Mouse (Mus musculus) hindbrain, embryonic 14.5 days (tissue): ENCODE measurements around the gene Tspo2. TPM values are rescaled to one million over a fixed set of nuclear protein-coding genes. Genes with fewer than 3 reads are reported as not detected.
A peak's percentile ranks its signal among the peaks of the same experiment; 100 is the strongest.

Source experiments
- ATAC-seq: fragments of 200-750 bp; cut with Nextera tagmentation; 2 replicates; pipeline ENCODE4 v1.8.0; 2017; ENCODE audit warnings: moderate number of reproducible peaks, mild to moderate bottlenecking, moderate TSS enrichment, moderate library complexity; ENCODE audit not compliant: low FRiP score
- DNase-seq: peaks from one replicate; pipeline ENCODE4 v3.0.0-alpha.2; 2015; ENCODE audit warnings: low spot score
- H3K27ac ChIP-seq: fragments of 300-500 bp; sonication (generic); 2 replicates; pipeline ENCODE4 v1.5.1; 2014; ENCODE audit warnings: mild to moderate bottlenecking, moderate library complexity
- H3K27me3 ChIP-seq: fragments of 300-500 bp; sonication (generic); 2 replicates; pipeline ENCODE4 v1.6.1; 2014; ENCODE audit warnings: mild to moderate bottlenecking, low read length, mixed read lengths; ENCODE audit not compliant: control insufficient read depth, insufficient read depth
- H3K36me3 ChIP-seq: fragments of 300-500 bp; sonication (generic); replicated peaks from 2 replicates; pipeline ENCODE4 v1.6.1; 2014; ENCODE audit not compliant: control insufficient read depth, insufficient read depth
- H3K4me1 ChIP-seq: fragments of 300-500 bp; sonication (generic); replicated peaks from 2 replicates; pipeline ENCODE4 v1.6.1; 2014; ENCODE audit warnings: antibody characterized with exemption, low read length, mixed read lengths; ENCODE audit not compliant: control insufficient read depth, insufficient read depth
- H3K4me2 ChIP-seq: fragments of 300-500 bp; sonication (generic); replicated peaks from 2 replicates; pipeline ENCODE4 v1.6.1; 2014; ENCODE audit warnings: mild to moderate bottlenecking, moderate library complexity
- H3K4me3 ChIP-seq: fragments of 300-500 bp; sonication (generic); replicated peaks from 2 replicates; pipeline ENCODE4 v1.5.1; 2014; ENCODE audit warnings: mild to moderate bottlenecking, low read length
- H3K9ac ChIP-seq: fragments of 300-500 bp; sonication (generic); 2 replicates; pipeline ENCODE4 v1.6.1; 2014
- H3K9me3 ChIP-seq: fragments of 300-500 bp; sonication (generic); 2 replicates; pipeline ENCODE4 v1.6.1; 2016; ENCODE audit warnings: low read length; ENCODE audit not compliant: control insufficient read depth
- WGBS: fragments of 180-500 bp; shearing (Covaris S2); extraction: QIAGEN DNeasy Blood & Tissue Kit; methylation state at CpG from one replicate; pipeline ENCODE4 v1.1.7; 2014; 5-methylcytosine and 5-hydroxymethylcytosine counted together
- polyA plus RNA-seq: library from polyadenylated mRNA; unstranded; fragments of >200 nt; fragmentation: Nextera tagmentation; extraction: Ambion mirVana; gene quantifications from 2 replicates; pipeline ENCODE4 v1.2.1, GENCODE M21; 2014

The Tspo2 gene
- polyA plus RNA-seq, 1 experiment from 2014 or later: 1.0 TPM

DNA sequence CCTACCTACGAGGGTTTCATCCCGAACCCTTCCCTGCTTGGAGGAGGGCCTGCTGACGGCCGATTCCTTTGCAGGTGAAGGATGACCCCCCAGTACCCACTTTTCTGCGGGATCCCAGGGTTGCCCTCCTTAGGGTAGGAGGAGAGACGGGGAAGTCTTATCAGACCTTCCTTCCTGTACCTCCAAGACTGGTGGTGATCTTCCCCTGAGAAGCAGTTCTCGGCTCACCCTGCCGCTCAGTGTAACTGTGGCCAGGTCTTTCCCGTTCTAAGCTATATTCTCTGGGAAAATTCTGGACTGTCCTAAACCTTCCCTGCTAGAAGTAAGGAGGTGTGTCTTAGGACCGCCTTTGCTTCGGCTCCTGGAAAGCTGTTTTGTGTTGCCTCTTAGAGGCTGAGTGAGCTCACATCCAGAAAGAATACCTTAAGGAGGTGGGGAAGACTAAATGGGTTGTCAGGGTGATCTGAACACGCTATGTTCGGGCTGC is 41.0 kb downstream of the Tspo2 start:
- Histone ChIP-seq H3K4me2 (peak overlapping the region; percentile 87), H3K4me3 (peak overlapping the region; percentile 81), H3K27ac (peak overlapping the region; percentile 94), H3K27me3 (no peaks in the 10 kb centered on the region), H3K36me3 (peaks cover 6% of the 10 kb centered on the region), H3K9ac (peak overlapping the region; percentile 76), H3K4me1 (peaks cover 27% of the 10 kb centered on the region), H3K9me3 (no peaks in the 10 kb centered on the region)
- peak; percentile 50 for DNase-seq
- no peak; the same call in 1 of the 2 replicates for ATAC-seq
- 0% methylated on average over 13 of the region's 13 CpGs for WGBS

DNA sequence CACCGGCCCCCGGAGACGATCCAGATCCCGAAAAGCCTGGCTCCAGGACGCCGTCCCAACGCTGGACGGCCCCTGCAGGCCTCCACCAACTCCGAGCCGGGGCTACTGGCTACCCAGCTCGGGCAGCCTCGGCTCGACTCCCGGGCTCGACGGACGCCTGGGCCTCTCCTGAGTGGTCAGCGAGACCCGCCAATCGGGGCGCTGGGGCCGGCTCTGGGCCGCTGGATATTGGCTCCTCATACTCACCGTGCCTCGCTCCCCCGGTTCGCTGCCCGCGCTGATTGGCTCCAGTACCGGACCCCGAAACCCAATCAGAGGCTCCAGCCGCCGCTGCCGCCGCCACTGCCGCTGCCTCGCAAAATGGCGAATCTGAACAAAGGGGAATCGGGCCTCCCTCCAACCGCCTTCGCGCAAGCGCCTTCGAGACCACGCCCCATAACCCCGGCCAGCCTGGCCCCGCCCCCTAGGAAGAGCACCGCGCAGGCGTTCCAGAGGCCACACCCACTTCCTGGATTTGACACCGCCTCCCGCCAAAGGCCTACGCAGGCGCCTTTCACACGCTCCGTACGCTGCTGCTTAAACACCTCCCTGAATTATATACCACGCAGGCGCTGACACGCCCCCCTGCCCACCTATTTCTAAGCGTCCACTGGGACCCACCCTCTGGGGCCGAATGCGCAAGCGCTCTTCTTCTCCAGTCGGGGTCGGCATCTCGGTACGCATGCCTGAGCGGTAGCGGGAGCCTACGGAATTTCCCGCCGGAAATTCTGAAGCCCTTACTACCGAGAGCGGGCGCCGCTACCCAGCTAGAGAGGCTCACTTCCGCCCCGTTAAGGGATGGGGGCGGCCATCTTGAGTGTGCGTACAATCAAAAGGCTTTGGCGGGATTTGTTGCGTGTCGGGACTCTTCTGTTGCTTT is 41.7 kb downstream of the Tspo2 start, which contains the start of the genes Nfya and Oard1:
Gene Nfya, minus strand, starts transcription at position 527 of the 919 bp plus-strand sequence.
Gene Oard1, plus strand, starts transcription at position 635 of the 919 bp plus-strand sequence.
- H3K36me3 ChIP-seq: peaks cover 4% of the 10 kb centered on the region
- H3K9ac ChIP-seq: peak within 1 kb of the TSS; percentile 99
- under 1% methylated on average over 80 of the region's 84 CpGs for WGBS
- H3K4me2 ChIP-seq: peak within 1 kb of the TSS; percentile 87
- H3K4me3 ChIP-seq: peak within 1 kb of the TSS; percentile 81
- DNase-seq (peak; percentile 100), ATAC-seq (peak; percentile 97)
- H3K4me1 ChIP-seq: peaks cover 27% of the 10 kb centered on the region
- H3K9me3 ChIP-seq: no peaks in the 10 kb centered on the region
- no peaks in the 10 kb centered on the region for H3K27me3 ChIP-seq
- H3K27ac ChIP-seq: peak within 1 kb of the TSS; percentile 99

DNA sequence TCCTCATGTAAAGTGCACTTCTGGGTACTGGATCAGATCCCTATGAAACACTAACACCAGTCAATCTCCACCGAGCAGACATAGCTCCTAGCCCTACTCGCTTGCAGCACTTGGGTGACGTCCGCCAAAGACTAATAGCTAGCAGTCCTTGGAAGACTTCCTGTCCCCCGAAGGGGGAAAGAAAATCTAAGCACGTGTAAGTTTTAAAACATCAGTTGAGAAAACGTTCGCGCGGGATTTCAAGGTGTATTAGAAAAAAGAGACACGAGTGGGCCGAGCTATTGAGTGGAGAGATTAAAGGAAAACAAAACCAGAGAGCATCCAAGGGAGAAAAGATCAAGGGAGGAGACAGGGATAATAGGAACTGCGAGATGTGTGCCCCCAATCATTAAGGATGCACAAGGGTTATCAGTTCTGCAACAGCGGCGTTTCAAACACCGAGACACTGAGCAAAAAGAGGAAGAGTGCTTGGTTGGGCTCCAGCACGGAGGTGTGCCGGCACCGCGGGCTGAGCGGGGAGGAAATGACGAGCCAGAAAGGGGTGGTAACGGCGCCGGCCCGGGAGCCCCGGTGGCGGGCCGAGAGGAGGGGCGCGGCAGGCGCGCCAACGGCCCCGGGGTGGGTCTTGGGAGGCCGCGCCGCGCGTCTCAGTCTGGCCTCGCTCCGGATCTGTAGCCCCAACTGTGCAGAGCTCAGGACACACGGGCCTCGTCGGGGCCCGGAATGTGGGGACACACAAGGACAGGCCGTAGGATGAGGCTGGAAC is 42.6 kb downstream of the Tspo2 start:
- peak overlapping the region; percentile 99 for H3K9ac ChIP-seq
- under 1% methylated on average over 47 of the region's 47 CpGs for WGBS
- H3K27me3 ChIP-seq: no peaks in the 10 kb centered on the region
- H3K27ac ChIP-seq: peak overlapping the region; percentile 99
- peak overlapping the region; percentile 71 for H3K4me2 ChIP-seq
- no peaks in the 10 kb centered on the region; the same call in 1 of the 2 replicates for H3K36me3 ChIP-seq
- peak overlapping the region; percentile 81 for H3K4me3 ChIP-seq
- no peaks in the 10 kb centered on the region for H3K9me3 ChIP-seq
- ATAC-seq (peak; percentile 34), DNase-seq (peak; percentile 65)
- peaks cover 27% of the 10 kb centered on the region for H3K4me1 ChIP-seq

DNA sequence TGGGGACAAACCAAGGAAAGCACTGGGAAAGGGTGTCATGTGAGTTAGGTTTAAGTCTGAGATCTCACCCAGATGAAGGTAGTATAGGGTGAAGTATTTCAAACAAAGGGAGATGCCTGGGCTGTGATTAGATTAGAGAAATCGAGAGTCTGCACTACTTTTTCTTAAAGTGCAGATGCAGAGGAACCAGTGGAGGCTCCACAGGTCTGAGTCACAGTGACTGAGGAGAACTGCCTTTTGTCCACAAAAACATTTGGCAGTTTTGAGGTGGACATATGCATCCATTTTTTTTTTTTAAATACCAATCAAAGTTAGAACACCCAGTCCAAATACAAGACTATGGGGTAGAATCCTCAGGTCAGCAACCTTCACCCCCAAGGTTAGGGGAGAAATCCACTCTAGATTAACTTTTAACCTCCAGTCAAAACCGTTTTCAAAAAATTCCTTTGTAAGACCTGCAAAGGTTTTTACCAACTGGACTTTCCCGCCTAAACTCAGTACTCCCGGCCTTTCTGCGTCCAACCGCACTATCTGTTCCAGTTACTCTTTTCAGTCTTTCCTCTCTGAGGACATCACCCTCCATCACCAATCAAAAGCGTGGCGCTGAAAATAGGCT is 43.3 kb downstream of the Tspo2 start:
- Histone ChIP-seq H3K27me3 (no peaks in the 10 kb centered on the region), H3K27ac (peak overlapping the region; percentile 99), H3K9me3 (no peaks in the 10 kb centered on the region), H3K9ac (peak overlapping the region; percentile 99), H3K4me2 (peak overlapping the region; percentile 71), H3K4me1 (peaks cover 27% of the 10 kb centered on the region), H3K36me3 (no peaks in the 10 kb centered on the region; the same call in 1 of the 2 replicates), H3K4me3 (peak overlapping the region; percentile 81)
- ATAC-seq (no peak), DNase-seq (no peak)
- WGBS: 13% methylated on average over 8 of the region's 8 CpGs

DNA sequence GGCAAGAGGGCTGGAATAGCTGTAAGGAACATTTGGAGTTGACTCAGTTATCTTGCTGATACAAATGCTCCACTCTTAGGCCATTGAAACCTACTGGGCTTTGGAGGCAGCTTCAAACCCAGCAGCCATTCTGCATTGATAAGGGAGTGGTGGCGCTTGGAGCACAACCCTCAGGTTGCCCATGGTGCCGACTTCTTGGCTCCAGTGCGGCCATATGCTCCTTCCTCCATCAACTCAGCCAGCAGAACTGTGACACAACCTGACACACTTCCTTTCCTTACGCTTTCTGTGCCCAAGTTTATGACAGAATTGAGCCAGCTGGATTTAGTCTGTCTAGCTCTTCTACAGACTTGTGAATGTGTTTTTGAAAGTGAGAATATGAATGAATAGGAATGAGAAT is 44.2 kb downstream of the Tspo2 start:
- Histone ChIP-seq H3K9ac (no peak overlapping the region), H3K36me3 (no peaks in the 10 kb centered on the region; the same call in 1 of the 2 replicates), H3K27me3 (no peaks in the 10 kb centered on the region), H3K4me3 (no peak overlapping the region), H3K4me1 (peaks cover 27% of the 10 kb centered on the region), H3K27ac (no peak overlapping the region), H3K4me2 (0 out of 2 replicates have a peak overlapping the region, but pooled peaks have one; percentile 71), H3K9me3 (no peaks in the 10 kb centered on the region)
- no peak for DNase-seq
- no peak for ATAC-seq
- WGBS: 90% methylated on average over 4 of the region's 4 CpGs

DNA sequence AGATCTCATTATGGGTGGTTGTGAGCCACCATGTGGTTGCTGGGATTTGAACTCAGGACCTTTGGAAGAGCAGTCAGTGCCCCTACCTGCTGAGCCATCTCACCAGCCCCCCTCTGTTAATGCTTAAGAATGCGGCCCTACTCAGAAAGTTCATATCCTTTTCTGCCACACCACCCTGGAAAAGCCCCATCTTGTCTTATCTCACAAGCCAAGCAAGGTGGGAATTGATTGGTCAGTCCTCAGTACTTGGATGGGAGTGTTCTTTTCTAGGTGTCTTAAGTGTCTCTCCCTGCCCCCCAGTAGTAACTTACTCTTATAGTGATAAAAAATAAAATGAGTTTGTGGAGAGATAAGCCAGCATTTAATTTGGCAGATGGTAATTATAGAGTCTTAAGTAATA is 46.6 kb downstream of the Tspo2 start:
- Histone ChIP-seq H3K36me3 (peaks cover 8% of the 10 kb centered on the region), H3K4me1 (peaks cover 15% of the 10 kb centered on the region), H3K9ac (no peak overlapping the region), H3K4me2 (no peak overlapping the region), H3K4me3 (no peak overlapping the region), H3K27ac (no peak overlapping the region), H3K9me3 (no peaks in the 10 kb centered on the region), H3K27me3 (no peaks in the 10 kb centered on the region)
- ATAC-seq (no peak), DNase-seq (no peak)
- 95% methylated on average over 1 of the region's 1 CpGs for WGBS

DNA sequence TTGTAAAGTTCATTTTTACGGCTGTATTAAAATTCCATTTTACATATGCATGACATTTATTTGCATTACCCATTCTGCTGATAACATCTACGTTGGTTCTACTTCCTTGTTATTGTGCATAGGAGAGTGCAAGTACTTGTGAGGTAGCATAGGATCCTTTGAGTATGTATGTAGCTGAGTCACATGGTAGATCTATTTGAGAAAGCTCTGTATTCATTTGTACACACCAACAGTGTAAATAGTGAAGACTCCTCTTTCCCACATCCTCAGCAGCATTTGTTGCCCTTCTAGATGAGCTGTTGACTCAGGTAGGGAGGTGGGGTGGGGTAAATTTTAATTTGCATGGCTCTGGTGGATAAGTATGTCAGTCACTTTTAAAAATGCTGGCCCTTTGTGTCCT is 47.5 kb downstream of the Tspo2 start:
- no peak for ATAC-seq
- H3K4me3 ChIP-seq: no peak overlapping the region
- WGBS: 95% methylated on average over 2 of the region's 2 CpGs
- H3K4me2 ChIP-seq: no peak overlapping the region
- no peak overlapping the region for H3K27ac ChIP-seq
- H3K36me3 ChIP-seq: peaks cover 17% of the 10 kb centered on the region
- H3K4me1 ChIP-seq: peaks cover 15% of the 10 kb centered on the region
- H3K9ac ChIP-seq: no peak overlapping the region
- DNase-seq: no peak
- no peaks in the 10 kb centered on the region for H3K27me3 ChIP-seq
- no peaks in the 10 kb centered on the region for H3K9me3 ChIP-seq

DNA sequence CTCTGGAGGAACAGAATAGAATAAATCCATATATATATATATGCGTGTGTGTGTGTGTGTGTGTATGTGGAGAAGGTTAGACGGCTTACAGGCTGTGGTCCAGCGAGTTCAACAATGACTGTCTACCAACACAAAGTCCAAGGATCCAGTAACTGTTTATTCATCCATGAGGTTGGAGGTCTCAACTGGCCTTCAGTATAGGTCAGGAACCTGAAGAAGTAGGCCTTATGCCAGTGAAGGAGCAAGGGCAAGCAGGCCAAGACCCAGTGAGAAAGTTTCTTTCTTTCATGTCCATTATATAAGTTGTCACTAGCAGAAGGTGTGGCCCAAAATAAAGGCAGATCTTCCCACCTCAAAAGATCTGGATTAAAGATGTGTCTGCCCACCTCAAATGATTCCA is 48.6 kb downstream of the Tspo2 start:
- no peak overlapping the region for H3K4me3 ChIP-seq
- H3K27ac ChIP-seq: no peak overlapping the region
- peaks cover 28% of the 10 kb centered on the region for H3K36me3 ChIP-seq
- DNase-seq (no peak), ATAC-seq (no peak)
- no peaks in the 10 kb centered on the region for H3K27me3 ChIP-seq
- WGBS: 93% methylated on average over 3 of the region's 3 CpGs
- no peaks in the 10 kb centered on the region for H3K9me3 ChIP-seq
- H3K9ac ChIP-seq: no peak overlapping the region
- H3K4me1 ChIP-seq: peaks cover 8% of the 10 kb centered on the region
- no peak overlapping the region for H3K4me2 ChIP-seq
